Mouse (Mus musculus): ENCODE results near the gene Klf13. TPM values are rescaled to one million over a fixed set of nuclear protein-coding genes. Genes with fewer than 3 reads are reported as not detected.

The Klf13 gene
- polyA plus RNA-seq, 1 experiment = 23.9 TPM

DNA sequence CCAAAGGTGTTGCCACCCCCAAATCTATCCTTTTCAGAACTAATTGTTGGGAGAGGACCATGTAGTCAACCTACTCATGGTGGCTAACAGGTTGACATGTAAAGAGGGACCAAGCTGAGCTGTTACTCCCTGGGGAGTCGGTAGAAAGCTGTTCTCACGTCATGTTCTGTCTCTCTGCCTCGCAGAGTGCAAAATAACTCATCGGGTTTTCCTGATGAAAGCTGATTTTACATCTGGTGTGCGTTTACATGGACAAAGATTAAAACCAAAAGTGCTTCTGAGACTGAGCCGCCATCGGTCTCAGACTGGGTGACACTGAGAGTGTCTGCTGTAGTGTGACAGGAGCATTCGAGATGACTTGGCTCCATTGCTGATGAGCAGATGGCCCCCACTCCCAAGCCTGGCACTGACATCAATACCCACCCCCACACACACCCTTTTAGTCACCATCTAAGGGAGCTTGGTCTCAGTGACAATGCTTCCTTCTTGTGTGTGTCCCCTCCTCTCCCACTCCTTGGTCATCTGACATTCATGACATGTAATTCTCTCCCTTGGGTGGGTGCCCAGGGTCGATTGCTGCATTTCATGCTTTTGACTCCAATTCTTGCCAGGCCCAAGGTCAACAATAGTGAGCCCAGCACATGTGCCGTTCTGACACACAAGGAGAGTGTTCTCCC, 12.4 kb upstream of the Klf13 start:
- 72% methylated on average over 10 of the region's 10 CpGs for WGBS
- DNase-seq (ENCODE audit: low read depth, low spot score) = no peak

- WGBS = 76% methylated on average over 3 of the region's 3 CpGs
- DNase-seq (ENCODE audit: low read depth, low spot score) = no peak
These were observed 10.5 kb upstream of the Klf13 start for GRCm38 (mm10) chr7:63949176-63949575.

GRCm38 (mm10) chr7:63947514-63948487, 9.1 kb upstream of the Klf13 start:
- DNase-seq (ENCODE audit: low read depth, low spot score) = peak; percentile 25
- WGBS = 56% methylated on average over 11 of the region's 11 CpGs

- WGBS = 63% methylated on average over 2 of the region's 2 CpGs
- DNase-seq (ENCODE audit: low read depth, low spot score) = no peak
These were observed 5.2 kb upstream of the Klf13 start for GRCm38 (mm10) chr7:63943946-63944345.

GRCm38 (mm10) chr7:63941501-63941900, 2.8 kb upstream of the Klf13 start:
- no peak for DNase-seq (ENCODE audit: low read depth, low spot score)
- WGBS = 79% methylated on average over 4 of the region's 4 CpGs

DNA sequence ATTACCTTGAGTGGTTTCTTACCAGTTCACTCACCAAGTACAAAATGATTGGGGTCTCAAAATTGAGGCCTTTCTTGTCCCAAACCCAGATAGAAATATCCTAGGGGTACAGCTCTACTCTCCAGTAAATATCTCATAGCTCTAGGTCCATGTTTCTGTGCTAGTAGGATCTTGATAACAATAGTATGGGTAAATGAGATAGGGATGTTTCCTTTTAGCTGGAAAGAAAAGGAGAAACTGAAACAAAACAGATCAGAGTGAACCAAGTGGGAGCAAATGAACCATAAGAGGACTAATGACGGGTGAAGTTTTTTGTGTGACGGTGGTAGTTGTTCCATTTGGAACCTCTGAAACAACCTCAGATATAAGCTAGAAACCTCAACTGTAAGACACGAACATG, 2.3 kb upstream of the Klf13 start:
- no peak for DNase-seq (ENCODE audit: low read depth, low spot score)
- 85% methylated on average over 3 of the region's 3 CpGs for WGBS

GRCm38 (mm10) chr7:63940321-63940720, 1.6 kb upstream of the Klf13 start:
- no peak for DNase-seq (ENCODE audit: low read depth, low spot score)
- 82% methylated on average over 5 of the region's 5 CpGs for WGBS

DNA sequence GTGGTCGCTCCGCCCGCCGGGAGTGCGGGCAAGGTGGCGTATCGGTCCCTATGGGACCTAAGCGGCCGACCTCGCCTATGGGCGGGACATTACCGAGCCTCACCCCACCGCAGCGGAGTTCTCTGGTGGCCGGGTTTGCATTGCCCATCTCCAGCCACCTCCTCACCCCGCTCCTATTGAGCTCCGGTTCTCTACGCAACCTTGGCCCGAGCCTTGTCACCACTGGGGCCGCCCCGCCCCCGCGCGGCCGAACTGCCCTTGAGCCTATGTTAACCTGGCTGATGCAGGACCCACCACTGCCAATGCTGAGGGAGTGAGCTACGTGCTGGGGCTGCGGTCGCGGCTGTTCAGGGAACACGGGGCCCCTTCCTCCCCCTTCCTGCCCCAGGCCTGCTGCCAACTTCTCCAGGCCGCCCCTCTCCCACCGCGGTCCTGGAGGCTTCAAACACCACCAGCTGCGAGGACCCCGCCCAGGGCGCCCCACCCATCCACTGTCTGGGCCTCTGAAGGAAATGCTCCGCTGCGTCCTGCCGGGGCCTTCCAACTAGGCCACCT, 759 bp upstream of the Klf13 start:
- DNase-seq (ENCODE audit: low read depth, low spot score) = no peak

DNA sequence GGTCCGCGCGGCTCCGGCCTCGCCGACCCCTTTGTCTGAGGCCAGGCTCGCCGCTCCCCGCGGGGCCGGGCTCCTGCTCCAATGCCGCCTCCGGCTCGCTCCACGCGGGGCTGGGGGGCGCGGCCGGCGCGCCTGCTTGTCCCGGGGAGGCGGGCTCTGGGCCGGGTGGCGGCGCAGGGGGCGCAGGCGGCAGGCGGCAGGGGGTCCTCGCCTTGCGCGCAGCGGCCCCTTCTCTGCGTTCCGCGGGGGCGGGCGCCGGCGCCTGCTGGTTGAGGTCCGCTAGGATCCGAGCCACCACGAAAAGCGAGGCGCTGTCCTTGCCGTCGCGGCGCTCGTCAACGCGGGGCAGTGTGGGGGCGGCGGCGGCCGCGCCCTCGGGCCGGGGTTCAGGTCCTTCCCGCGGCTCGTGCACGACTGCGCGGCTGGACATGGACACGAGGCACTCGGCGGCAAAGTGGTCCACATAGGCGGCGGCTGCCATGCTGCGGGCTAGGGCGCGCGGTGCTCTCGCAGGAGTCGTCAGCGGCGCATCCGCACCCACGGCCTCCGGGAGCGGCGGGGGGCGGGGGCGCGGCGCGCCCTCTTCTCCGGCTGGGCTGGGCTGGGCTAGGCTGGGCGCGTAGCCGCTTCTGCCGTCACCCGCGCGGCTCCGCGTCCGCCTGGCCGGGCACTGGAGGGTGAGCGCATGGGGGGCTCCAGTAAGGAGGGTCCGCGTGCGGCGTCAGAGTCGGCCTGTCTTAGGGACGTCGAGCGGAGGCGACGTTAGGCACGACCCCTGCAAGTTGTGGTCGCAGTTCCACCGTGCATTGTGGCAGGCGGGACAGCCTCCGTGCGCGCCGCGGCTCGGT, 425 bp downstream of the Klf13 start:
- no peak for DNase-seq (ENCODE audit: low read depth, low spot score)
- 1% methylated on average over 116 of the region's 121 CpGs for WGBS

More for the DNA sequence above, 759 bp upstream of the Klf13 start:
- WGBS = 1% methylated on average over 39 of the region's 39 CpGs

DNA sequence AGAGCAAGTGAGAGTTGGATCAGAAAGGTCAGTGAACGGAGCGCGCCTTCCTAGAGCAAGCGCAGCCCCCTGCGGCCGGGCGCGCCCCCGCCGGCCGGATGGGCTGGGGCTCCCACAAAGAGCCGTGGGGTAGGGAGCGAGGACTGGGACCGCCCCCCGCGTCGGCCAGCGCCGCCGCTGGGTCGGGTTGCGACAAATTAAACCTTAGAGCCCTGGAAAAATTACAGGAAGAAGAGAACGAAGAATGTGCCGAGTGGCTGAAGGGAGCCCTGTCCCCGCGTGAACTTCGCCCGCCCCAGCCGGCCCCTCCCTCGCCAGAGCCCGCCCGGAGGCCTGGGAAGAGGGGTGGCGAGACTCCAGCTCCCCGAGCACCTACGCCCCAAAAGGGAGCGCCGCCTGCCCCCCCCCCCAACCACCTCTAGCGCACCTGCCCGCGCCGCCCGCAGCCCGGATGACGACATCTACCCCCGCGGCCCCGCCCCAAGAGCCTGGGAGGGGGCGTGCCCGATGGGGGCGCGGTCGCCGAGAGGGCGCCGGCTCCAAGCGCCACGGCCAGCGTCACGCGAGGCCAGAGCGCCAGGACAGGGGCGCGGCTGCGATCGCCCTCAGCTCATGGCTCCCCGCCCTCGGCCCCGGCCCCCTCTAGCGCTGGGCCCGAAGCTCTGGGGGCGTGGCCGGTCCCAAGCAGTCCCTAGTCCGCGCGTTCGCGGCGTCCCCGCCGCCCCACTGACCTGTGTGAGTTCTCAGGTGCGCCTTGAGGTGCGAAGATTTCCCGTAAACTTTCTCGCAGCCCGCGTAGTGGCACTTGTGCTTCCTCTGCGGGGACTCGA, 1.3 kb downstream of the Klf13 start:
- no peak for DNase-seq (ENCODE audit: low read depth, low spot score)
- WGBS = under 1% methylated on average over 86 of the region's 88 CpGs

GRCm38 (mm10) chr7:63936986-63937235, 1.8 kb downstream of the Klf13 start:
- no peak for DNase-seq (ENCODE audit: low read depth, low spot score)
- 0% methylated on average over 11 of the region's 11 CpGs for WGBS

- under 1% methylated on average over 34 of the region's 34 CpGs for WGBS
- DNase-seq (ENCODE audit: low read depth, low spot score) = no peak
These were observed 2.3 kb downstream of the Klf13 start for GRCm38 (mm10) chr7:63936188-63936985.

DNA sequence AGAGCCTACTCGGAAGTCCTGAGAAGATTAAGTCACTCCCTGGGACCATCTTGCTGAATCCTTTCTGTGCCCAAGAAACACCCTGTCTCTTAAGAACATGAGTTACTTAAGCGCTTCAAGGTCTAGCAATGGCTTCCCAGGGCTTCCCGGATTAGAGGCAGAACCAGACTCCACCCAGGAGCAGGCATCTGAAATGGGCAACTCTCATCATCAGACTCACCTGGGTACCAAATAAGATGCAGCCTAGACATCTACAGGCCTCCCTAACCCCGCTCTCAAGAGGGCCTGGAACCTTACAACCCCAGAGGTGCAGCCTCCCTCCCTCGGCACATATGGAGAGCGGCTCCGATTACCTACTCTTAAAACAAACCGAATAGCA, 2.9 kb downstream of the Klf13 start:
- WGBS = 20% methylated on average over 8 of the region's 8 CpGs
- no peak for DNase-seq (ENCODE audit: low read depth, low spot score)

- WGBS = 58% methylated on average over 1 of the region's 1 CpGs
- DNase-seq (ENCODE audit: low read depth, low spot score) = no peak
These were observed 4.2 kb downstream of the Klf13 start for GRCm38 (mm10) chr7:63934530-63934929.

DNA sequence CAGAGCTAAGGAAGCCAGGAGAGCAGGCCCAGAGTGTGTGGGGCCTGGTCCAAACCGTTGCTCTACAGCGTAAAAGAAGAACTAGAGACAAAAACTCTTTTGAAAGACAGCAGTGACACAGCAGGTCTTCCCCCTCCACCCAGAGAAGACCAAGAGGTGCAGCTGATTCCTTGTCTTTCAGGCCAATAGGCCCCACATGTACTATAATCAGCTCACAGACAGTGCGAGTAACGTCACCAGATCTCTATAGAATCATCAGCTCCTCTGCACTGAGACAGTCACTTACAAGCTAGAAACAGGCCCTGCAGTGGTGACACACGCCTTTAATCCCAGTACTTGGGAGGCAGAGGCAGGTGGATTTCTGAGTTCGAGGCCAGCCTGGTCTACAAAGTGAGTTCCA, 4.8 kb downstream of the Klf13 start:
- no peak for DNase-seq (ENCODE audit: low read depth, low spot score)

DNA sequence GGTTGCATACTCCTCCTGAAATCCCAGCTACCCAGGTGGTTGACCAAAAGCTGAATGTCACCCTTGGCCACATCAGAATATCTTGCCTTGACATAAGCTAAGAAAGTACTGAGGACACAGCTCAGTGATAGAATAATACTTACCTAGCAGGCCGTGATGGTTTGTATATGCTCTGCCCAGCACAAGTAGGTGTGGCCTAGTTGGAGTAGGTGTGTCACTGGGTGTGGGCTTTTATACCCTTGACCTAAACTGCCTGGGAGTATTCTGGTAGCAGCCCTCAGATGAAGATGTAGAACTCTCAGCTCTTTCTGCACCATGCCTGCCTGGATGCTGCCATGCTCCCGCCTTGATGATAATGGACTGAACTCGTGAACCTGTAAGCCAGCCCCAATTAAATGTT, 6.3 kb downstream of the Klf13 start:
- no peak for DNase-seq (ENCODE audit: low read depth, low spot score)
- 38% methylated on average over 3 of the region's 3 CpGs for WGBS

More for the DNA sequence above, 4.8 kb downstream of the Klf13 start:
- 83% methylated on average over 6 of the region's 6 CpGs for WGBS

DNA sequence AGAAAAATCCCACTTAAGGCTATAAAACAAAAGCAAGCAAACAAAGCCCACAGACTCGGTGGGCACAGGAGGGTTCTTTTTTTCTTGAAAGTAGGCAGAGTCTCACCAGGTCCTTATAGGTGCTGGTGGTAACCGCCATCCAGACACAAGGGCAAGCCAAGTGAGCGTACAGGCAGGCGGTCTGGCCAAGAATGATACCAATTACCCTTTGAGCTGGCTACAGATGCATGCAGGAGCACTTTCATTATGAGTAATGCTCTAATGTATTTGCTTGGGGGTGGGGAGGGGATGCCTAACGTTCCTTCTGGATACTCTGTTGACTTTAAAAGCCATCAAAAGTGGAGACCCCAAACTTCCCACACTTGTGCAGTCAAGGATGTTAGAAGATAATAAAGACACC, 7.9 kb downstream of the Klf13 start:
- DNase-seq (ENCODE audit: low read depth, low spot score) = no peak
- WGBS = 65% methylated on average over 5 of the region's 5 CpGs

DNA sequence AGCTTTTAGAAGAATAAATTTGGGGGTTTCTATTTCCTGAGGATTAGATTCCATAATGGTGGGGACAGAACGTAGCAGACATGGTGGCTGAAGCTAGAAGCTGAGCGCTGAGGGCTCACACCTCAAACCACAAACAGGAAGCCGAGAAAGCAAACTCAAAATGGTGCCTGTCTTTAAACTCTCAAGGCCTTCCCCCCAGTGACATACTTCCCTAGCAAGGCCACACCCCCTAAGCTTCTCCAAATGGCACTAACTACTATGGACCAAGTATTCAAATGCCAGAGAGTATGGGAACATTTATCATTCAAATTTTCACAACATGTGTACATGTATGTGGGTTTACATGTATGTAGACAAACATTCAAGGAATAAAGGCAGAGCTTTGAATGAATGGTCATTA, 8.6 kb downstream of the Klf13 start:
- 93% methylated on average over 3 of the region's 3 CpGs for WGBS
- DNase-seq (ENCODE audit: low read depth, low spot score) = no peak

Measured in large intestine, adult 2 months (tissue).